Mouse (Mus musculus): ENCODE results near the gene Abhd16a. TPM values are rescaled to one million over a fixed set of nuclear protein-coding genes. Genes with fewer than 3 reads are reported as not detected.
"Not testable (repeated sequence)": the region's sequence is repeated elsewhere in the genome, so short reads cannot be mapped to it uniquely, and the experiment has no call there.

The Abhd16a gene
- total RNA-seq, 2 experiments from 2014 or later, result 84.5 to 98.5 TPM

DNA sequence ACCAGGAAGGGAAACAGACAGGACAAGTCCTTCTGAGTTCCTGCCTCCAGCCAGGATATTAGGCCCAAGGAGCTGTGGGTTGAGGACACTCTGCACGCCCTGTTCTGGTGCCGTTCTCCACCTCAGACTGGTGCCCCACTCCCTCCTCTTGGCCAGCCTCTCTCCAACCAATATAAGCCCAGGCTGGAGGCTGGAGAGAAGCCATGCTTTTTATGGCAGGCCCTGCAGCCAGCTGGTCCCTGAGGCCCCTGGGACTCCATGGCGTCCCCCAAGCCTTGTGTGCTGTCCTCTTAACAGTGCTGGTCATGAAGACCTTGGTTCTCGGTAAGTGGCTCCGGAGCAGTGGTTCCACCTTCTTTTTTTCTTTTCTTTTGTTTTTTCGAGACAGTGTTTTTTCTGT lies 19.0 kb downstream of the Abhd16a start, which contains the start of gene Ly6g5c:
Ly6g5c (plus strand) TSS at position 183 of the 400 bp plus-strand sequence.
- ATAC-seq (replicated peaks; ENCODE audit: low FRiP score, poor library complexity, severe bottlenecking), result no peak

DNA sequence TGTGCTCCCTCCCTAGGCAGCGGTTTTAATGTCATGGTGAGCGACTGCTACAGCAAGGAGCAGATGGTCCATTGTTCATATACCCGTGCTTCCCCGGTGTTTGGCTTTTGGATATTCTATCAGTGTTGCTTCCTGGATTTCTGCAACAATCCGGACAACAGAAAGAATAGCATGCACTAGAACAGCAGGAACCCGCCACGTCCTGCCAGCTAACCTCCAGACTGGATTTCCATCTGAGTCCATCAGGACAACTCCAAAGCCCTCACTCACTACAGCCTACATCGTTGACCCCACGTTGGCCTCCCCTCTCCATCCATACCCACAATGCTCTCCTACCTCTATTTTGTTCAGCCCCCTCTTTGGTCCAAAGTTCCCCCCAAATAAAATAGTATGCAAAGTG lies 22.7 kb downstream of the Abhd16a start:
- no peak for ATAC-seq (replicated peaks; ENCODE audit: low FRiP score, poor library complexity, severe bottlenecking)

DNA sequence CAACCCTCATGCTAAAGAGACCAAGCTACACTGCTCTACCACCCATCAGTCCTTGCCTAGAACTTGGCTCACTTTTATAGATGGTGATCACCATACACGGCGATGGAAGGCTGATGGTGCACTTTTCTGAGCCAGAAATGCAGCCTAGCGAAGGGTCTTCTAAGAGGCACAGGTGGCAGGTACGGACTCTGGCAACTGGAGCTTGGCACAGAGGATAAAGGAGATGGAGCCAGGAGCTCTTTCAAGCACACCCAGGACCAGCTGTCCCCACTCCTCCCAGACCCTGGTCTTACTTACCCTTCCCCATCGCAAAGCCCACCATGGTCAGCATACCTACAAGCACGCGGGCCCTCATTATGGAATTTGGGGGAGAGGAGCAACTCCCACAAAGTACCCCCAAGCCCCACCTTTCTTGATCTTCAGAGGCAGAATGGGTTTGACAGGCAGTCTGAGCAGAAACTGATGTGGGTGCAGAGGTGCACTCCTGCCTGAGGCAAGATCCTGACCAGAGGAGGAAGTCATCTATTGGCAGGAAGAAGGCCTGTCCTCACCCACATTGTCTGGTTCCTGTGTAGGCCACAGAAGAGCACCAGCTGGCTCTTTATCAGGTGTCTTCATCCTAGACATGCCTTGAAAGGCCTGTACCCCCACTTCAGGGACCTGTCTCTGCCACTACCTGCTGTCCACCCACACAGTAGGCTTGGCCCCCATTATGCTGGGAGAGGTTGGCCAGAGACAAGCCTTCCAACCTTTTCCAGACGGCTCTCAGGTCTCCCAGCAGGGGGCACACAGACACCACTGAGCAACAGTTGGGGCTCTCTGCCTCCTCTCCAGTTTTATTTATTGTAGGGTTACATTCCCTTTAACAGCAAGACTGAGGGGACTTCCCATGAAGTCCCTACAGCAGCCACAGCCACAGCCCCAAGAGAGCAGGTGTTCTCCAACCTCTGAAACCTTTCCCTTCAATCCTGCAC lies 26.3 kb downstream of the Abhd16a start, which contains the start of gene Ly6g5b:
Ly6g5b (minus strand) TSS at position 383 of the 974 bp plus-strand sequence.
- ATAC-seq (replicated peaks; ENCODE audit: low FRiP score, poor library complexity, severe bottlenecking), result no peak

DNA sequence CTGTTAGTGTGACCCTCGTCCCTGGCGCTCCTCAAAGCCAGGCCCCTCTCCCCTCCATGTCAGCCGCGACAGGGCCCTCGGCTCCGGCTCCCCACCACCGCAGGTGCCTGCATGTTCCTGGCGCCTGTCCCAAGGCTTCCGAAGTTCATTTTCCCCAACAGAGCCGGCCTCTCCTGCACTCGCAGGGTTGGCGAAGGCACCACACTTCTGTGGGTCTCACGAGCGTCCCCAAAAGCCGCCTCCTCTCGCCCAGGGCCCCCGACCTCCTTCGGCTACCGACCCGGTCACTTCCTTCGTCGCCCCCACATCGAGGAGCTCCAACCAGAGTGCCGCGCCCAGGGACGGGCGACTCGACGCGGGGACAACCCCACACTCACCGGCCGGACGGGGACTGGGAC lies 31.7 kb downstream of the Abhd16a start:
- ATAC-seq (replicated peaks; ENCODE audit: low FRiP score, poor library complexity, severe bottlenecking), result peak; percentile 52

DNA sequence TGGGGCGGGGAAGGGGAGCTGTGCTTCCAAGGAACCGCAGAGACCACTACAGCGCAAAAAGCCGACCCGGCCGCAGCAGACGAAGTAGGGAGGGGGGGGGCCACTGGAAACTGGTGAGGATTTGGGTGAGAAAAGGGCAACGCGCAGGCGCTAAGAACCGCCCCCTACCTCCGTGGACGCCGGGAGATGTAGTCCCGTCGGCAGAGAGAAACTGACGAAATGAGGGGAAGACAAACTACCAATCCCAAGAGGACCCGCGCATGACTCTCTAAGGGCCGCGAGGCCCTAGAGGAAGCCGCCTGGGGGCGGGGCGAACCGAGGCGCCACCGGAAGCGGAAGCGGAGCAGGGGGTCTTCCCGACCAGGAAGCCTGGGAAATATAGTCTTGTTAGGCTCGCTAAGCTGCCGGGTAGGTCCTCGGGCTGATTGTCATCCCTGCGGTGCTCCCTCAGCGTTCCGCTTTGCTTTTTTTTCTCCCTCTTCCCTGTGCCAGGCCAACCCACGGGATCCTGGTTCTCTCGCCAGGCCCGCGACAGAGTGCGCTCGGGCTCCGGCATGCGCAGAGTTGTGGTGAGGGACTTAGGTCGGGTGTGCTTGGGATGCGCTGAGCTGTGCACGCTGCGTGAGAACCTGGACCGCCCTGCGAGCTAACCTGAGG lies 32.2 kb downstream of the Abhd16a start, which contains the start of gene Gpank1:
Gpank1 (plus strand) TSS at position 313 of the 657 bp plus-strand sequence.
- ATAC-seq (replicated peaks; ENCODE audit: low FRiP score, poor library complexity, severe bottlenecking), result peak; percentile 93

DNA sequence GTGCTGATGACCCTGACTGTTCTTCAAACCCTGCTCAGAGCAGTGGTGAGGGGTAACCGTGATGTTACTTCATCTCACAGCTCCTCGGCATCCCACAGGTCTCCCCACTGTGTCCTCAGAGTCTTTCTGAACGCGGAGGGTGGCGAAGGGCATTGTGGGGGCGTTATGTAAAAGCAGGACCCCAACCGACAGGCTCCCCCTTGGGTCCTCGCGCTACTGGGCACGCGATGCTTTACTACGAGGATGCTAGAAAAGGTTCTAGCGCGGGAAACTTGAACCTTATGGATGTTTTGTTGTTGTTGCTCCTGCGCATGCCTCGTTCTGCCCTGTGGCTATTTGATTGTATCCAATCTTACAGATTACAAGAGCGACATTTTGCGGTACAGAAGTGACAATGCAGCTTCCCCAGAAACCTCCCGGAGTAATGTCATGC lies 32.8 kb downstream of the Abhd16a start, which contains the start of gene Csnk2b:
Csnk2b (minus strand) TSS at position 183 of the 433 bp plus-strand sequence.
- 0 out of 2 replicates have a peak, but pooled peaks have one; percentile 0 for ATAC-seq (replicated peaks; ENCODE audit: low FRiP score, poor library complexity, severe bottlenecking)

DNA sequence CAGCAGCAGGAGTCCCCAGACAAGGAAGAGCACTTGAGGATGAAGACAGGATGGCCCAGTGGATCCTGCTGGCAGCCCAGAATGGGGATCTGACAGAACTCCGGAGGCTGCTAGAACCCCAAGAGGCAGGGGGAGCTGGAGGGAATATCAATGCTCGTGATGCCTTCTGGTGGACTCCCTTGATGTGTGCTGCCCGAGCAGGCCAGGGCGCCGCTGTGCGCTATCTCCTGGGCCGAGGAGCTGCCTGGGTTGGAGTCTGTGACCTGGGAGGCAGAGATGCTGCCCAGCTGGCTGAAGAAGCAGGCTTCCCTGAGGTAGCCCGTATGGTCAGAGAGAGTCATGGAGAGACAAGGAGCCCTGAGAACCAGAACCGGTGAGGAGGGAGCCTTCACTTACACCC lies 34.2 kb downstream of the Abhd16a start:
- ATAC-seq (replicated peaks; ENCODE audit: low FRiP score, poor library complexity, severe bottlenecking), result not testable (repeated sequence)

DNA sequence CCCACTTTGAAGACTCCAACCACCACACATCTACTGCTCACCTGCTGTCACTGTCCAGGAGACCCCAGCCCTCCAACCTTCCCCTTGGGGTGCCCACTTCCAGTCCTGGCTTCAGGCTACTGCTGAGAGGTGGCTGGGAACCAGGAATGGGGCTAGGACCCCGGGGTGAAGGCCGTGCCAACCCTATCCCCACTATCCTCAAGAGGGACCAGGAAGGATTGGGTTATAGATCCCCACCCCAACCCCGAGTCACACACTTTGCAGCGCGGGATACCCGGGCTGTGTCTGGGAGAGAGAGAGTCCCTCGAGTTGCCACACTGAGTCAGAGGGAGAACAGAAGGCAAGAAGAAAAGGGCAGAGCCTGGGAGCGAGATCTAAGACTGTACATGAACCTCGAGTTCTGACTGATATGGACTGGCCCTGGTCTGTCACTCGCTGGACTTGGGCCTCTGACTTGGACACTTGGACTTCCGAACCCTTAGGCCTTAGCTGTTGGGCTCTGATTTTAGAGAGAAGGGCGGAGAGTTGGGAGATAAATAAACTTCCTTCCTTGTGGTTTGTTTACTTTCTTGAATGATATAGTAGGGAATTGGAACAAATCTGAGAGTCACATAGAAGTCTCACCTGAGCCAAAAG lies 35.3 kb downstream of the Abhd16a start:
- not testable (repeated sequence) for ATAC-seq (replicated peaks; ENCODE audit: low FRiP score, poor library complexity, severe bottlenecking)

DNA sequence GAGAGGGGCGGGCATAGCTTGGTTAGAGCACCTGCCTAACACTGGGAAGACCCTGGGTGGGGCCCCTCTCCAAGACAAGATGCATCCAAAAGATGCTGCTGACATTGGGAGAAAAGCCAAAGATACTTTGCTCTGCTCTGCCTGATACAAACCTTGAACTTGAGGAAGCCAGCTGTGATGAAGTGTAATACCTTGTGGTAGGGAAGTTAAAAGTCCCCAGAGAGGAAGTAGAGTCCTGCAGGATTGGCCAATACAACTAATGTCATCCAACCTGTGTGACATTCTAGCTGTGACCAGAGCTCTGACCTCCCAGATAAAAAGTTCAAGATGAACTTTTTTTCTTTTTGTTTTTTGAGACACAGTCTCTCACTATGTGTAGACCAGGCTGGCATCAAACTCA lies 36.0 kb downstream of the Abhd16a start:
- ATAC-seq (replicated peaks; ENCODE audit: low FRiP score, poor library complexity, severe bottlenecking), result no peak

DNA sequence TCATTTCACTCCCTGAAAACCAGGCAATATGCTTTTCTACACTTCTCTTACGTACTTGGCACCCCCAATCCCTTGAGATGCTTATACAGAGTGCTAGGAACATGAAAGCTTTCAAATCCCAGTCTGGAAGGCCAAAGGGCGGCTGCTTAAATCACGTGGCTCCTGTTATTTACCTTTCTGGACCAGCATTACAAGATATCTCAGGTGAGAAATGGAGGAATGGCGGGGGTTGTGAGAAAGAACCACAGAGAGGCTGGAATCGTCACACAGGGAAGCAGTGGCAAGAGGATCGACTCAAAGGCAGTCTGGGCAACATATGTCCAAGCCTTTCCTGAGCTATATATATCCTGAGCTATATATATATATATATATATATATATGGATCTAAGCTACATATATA lies 36.5 kb downstream of the Abhd16a start:
- no peak for ATAC-seq (replicated peaks; ENCODE audit: low FRiP score, poor library complexity, severe bottlenecking)

DNA sequence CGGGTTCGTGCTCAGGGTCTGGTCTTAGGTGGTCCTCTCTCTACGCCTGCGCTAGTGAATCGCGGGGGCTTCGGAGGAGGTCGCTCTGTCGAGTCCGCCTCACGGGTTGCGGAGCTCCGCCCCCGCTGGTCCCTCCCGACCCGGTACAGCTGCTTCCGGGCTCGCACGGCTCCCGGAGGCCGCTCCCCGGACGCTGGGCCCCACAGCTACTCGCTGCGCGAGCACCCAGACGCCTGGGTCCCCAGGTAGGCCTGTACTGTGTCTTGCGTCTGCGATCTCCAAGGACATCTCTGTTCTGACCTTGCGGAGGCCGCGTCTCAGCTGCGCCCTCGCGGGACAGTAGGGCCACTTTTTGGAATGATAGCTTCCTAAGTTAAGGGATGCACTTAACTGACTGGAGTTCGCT lies 37.1 kb downstream of the Abhd16a start, which contains the start of gene D17H6S53E:
D17H6S53E (plus strand) TSS at position 168 of the 406 bp plus-strand sequence.
- ATAC-seq (replicated peaks; ENCODE audit: low FRiP score, poor library complexity, severe bottlenecking), result peak; percentile 80

DNA sequence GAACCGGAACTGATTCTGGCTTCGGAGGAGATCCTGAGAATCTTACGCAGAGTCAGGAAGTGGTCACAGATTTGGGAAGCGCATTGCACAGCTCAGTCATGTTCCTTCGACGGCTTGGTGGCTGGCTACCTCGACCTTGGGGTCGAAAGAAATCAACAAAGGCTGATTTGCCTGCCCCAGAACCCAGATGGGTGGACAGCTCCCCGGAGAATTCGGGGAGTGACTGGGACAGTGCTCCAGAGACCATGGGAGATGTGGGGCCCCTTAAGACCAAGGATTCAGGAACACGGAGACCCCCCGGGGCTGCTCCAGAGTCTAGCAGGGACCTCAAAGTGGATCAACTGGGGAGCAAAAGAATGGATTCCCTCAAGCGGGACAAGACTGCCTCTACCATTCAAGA lies 38.0 kb downstream of the Abhd16a start:
- no peak for ATAC-seq (replicated peaks; ENCODE audit: low FRiP score, poor library complexity, severe bottlenecking)

DNA sequence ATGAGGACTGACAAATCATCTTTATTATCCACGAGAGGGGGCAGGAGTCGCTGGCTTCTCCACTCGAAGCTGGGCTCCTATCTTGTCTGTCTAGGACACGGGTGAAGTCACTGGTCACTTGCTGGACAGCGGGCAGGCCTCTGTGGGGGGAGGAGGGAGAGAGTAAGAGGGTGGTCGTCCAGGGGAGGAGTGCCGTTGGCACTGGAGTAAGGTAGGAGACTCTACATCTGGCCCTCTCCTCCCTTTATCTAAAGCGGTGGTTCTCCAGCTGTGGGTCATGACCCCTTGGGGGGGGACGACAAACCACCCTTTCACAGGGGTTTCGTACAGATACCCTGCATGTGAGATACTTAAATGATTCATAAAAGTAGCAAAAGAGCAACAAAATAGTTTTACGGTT lies 39.9 kb downstream of the Abhd16a start:
- no peak for ATAC-seq (replicated peaks; ENCODE audit: low FRiP score, poor library complexity, severe bottlenecking)

DNA sequence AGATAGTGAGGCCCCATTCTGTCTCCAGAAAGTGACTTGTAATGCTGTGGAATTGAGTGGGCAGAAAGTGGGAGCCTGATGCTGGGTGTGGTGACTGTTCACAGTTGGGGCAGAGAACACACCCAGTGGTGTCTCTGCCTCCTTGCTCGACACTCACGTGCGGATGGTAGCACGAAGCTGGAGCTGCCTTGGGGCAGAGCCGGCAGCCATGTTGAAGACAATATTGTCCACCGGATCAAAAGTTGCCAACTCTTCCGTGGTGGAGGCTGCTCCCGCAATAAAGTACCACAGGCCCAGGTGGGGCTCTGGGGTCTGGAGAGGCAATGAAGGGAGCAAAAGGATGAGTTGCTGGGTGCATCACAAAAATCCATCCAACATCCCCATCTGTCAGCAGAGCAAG lies 42.0 kb downstream of the Abhd16a start:
- no peak for ATAC-seq (replicated peaks; ENCODE audit: low FRiP score, poor library complexity, severe bottlenecking)

DNA sequence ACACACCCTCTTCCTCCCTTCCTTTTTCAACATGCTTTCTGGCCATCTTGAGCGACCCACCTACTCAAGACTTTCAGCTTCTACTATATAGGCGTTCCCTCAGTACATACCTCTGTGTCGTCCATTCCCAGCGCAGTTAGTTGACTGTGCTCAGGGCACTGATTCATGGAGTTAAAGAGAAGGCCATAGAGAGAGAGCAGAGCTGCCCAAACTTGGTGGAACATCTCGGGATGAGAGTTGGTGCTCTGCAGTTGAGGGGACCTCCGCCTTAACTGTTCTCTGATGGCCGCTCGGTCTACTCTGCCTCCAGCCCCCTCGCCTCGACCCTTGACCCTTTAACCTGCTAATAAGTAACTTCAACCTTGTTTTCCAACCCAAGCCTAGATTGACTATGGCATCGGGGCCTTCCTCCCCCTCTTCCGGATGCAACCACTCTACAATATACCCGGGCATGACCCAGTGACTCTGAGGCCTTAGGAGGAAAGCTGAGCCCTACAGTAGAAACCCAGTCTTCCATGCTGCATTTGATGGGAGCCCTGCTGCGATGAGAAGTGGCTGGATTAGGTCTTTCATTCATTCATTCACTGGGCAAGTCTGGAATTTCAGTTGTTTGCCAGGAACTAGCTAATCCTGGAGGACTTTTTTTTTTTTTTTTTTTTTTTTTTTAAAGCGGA lies 42.6 kb downstream of the Abhd16a start, which contains the start of gene Apom:
Apom (minus strand) TSS at position 551 of the 674 bp plus-strand sequence.
- no peak for ATAC-seq (replicated peaks; ENCODE audit: low FRiP score, poor library complexity, severe bottlenecking)

DNA sequence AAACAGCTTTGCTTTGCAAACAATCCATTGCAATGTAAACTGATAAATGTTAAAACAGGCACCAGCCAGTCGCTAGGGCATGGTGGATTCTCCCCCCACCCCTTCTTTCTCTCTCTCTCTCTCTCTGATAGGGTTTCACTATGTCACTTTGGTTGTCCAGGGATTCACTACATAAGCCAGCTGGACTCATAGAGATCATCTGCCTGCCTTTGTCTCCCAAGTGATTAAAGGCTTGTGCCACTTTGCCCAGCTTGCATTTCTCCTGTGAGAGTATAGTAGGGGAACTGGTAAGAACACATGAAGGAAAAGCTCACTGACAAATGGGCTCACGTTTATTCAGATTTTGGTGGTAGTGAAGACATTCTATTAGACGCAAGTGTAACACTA lies 43.1 kb downstream of the Abhd16a start:
- ATAC-seq (replicated peaks; ENCODE audit: low FRiP score, poor library complexity, severe bottlenecking), result no peak

DNA sequence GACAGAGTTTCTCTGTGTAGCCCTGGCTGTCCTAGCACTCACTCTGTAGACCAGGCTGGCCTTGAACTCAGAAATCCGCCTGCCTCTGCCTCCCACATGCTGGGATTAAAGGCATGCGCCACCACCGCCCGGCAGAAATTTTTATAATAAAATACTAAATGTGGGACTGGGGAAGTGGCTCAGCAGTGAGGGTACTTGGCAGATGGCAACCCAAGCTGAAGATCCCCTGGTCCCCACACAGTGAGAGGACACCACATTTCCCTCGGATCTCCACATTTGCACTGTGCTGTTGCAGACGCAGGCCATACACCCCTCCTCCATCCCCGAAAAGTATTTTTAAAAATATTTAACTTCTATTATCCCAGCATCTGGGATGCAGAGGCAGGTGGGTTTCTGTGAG lies 44.5 kb downstream of the Abhd16a start:
- ATAC-seq (replicated peaks; ENCODE audit: low FRiP score, poor library complexity, severe bottlenecking), result no peak

DNA sequence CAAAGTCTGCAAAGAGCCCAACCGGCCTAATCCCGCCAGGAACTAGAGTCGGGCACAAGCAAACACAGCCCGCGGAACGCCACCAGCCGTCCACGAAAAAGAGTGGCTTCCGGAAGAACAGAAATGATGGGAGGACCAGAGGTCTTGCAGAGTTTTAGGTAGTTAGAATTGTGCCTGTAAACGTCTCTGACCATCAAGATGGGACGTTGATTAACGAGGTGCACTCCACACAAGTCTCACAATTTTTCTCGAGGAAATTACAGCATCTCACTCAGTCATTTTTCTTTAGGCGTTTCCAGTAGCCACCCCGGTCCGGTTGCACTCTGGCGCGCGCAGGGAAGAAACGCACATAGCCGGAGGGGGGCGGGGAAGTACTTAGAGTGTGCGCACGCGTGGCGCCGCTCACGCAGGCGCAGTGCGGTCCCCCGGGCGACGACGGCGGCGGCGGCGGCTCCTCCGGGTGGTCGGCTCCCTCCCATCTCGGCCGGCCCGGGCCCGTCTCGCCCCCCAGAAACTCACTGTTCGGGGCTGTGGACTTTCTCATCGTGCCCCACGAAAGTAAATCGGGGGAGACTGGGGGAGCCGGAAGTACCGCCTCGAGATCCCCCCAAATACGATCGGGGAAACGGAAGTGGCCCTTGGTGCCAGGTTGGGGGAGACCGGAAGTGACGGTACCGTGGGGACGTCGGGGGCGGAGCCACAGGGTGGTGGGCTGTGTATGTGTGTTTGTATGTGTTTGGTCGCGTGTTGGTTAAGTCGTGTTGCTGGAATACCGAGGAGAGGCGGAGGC lies 45.9 kb downstream of the Abhd16a start, which contains the start of gene Bag6:
Bag6 (plus strand) TSS at position 378 of the 790 bp plus-strand sequence.
- ATAC-seq (replicated peaks; ENCODE audit: low FRiP score, poor library complexity, severe bottlenecking), result peak; percentile 89

All from erythroid progenitor cell, adult 5-6 weeks (primary cell).